Mouse (Mus musculus): ENCODE results near the gene D130052B06Rik. TPM values are rescaled to one million over a fixed set of nuclear protein-coding genes. Genes with fewer than 3 reads are reported as not detected.

D130052B06Rik gene
- total RNA-seq, 2 experiments from 2014 or later, result not detected

DNA sequence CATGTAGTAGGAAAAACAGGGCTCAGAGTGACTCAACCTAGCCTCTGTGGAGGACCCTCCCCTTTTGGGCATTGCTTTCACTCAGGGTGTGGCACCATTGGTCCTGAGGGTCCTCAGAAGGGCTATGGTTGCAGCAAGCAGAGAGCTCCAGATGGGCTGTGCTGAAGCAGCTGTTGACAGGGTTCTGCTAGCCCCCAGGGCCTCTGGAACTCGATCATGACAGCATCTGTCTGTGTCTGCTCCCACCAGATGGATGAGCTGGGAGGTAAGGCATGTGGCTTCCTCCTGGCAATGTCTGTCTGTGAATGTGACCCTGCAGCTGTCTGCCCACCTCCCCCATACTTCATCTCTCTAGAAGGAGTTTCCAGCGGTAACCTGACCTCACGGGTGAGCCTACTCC is 8.7 kb downstream of the D130052B06Rik start:
- DNase-seq, result no peak
- Histone ChIP-seq H3K4me3 (no peak overlapping the region), H3K27ac (no peak overlapping the region)
- intact Hi-C loops (cut with DNase I), result no loop called here
- TF ChIP-seq CTCF (IDR thresholded peaks at IDR 0.05), result no peak

DNA sequence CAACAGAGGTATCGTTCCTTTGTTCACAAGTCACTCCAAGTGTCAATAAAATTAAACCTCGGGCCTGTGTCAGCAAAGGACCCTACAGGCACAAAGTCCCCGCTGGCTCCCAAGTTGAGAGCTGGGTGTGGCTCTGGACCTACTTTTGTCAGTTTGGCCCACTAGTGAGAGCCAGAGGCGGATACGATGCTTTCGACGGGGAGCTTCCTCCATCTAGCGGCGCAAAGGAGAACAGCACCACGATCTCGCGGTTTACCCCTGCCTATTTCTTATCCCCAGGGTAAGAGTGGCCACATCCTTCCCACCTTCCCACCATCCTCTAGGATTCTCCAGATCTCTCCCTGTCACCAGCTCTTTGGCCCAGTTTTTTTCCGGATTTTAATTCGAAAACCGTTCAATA is 15.1 kb downstream of the D130052B06Rik start:
- H3K27ac ChIP-seq, result no peak overlapping the region
- intact Hi-C loops (cut with DNase I), result loop anchor here (2.0 kb wide), 2 partner anchors 43 to 437 kb away; no protein-coding TSS in a partner anchor
- H3K4me3 ChIP-seq, result no peak overlapping the region
- peak; percentile 89 for TF ChIP-seq CTCF (IDR thresholded peaks at IDR 0.05)
- DNase-seq, result peak; percentile 61

DNA sequence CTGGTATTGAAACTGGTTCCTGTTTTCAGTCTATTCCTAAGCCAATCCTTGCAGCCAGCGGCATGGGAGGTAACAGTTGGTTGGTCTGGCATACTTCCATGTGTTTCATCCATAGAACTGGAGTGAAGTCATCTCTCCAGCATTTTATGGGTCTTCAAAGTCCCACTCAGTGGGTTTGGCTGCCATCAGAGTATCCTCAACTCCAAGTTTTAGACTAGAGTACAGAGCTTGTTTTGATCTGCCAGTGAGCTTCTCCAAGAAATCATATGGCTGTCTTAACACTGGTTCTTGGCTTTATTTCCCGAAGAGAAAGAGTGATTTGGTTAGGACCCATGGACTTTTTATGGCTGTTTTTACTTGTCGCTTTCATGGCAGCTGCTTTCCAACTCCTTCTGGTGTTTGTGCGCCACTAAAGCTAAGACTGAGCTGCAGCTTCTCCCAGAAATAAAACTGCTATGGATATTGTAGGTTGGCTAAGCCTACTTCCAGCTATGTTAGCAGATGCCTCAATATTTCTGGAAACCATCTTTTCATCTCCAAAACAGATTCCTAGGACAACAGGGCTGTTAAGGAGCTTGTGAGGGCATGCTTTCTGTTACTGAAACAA is 28.1 kb downstream of the D130052B06Rik start:
- intact Hi-C loops (cut with DNase I), result no loop called here
- no peak for TF ChIP-seq CTCF (IDR thresholded peaks at IDR 0.05)
- no peak overlapping the region for H3K27ac ChIP-seq
- no peak for DNase-seq
- no peak overlapping the region for H3K4me3 ChIP-seq

DNA sequence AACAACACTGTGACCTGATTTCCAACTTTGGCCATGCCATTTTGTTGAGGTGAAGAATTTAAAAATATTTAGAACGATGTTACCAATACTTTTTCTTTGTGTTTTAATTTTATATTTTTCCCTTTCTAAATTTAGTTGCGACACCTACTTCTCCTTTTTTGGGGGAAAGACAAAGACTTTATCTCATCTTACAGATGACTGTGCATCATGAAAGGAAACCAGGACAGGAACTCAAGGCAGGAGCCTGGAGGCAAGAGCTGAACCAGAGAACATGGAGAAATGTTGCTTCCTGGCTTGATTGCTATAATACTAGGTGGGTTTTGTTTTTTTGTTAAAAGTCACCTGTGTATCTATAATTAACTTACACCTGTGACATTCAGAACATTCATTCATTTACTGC is 38.0 kb downstream of the D130052B06Rik start:
- H3K4me3 ChIP-seq, result no peak overlapping the region
- intact Hi-C loops (cut with DNase I), result no loop called here
- no peak for TF ChIP-seq CTCF (IDR thresholded peaks at IDR 0.05)
- no peak for DNase-seq
- no peak overlapping the region for H3K27ac ChIP-seq

DNA sequence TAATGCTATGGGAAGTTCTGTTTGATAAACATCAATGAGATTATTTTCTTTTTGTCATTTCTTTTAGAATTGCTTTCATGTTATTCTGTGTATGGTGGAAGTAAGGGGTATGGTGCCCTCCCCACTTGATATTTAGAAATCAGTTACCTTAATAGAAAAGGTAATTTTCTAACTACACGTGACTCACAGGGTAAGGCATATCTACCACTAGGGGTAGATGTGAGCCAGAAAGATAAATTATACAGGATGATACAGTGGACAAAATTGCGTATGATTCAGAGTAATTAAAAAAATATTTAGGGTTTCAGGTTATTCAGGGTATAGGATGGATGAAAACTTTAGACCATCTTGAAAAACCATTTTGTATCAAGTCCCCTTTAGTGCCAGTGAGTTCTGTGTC is 50.3 kb downstream of the D130052B06Rik start:
- intact Hi-C loops (cut with DNase I), result no loop called here

DNA sequence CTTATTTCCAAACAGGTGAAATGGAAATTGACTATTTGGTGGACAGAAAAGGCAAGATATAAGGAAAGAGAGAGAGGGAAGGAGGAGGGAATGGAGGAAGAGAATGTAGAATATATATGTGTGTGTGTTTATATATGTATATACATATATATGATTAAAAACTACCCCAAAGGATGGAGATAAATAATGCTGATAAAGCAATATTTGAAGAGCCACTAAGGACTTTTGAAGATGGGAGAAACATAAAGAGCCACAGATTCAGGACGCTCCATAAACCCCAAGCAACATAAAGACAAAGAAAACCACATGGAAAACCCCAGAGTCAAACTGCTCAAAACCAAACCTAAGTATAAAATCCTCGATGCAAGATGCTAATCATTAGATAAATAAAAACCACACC is 55.4 kb downstream of the D130052B06Rik start:
- DNase-seq, result no peak
- H3K27ac ChIP-seq, result no peak overlapping the region
- TF ChIP-seq CTCF (IDR thresholded peaks at IDR 0.05), result no peak
- intact Hi-C loops (cut with DNase I), result no loop called here
- no peak overlapping the region for H3K4me3 ChIP-seq

More for the DNA sequence above, 50.3 kb downstream of the D130052B06Rik start:
- Histone ChIP-seq H3K27ac (no peak overlapping the region), H3K4me3 (no peak overlapping the region)
- no peak for TF ChIP-seq CTCF (IDR thresholded peaks at IDR 0.05)
- DNase-seq, result no peak

DNA sequence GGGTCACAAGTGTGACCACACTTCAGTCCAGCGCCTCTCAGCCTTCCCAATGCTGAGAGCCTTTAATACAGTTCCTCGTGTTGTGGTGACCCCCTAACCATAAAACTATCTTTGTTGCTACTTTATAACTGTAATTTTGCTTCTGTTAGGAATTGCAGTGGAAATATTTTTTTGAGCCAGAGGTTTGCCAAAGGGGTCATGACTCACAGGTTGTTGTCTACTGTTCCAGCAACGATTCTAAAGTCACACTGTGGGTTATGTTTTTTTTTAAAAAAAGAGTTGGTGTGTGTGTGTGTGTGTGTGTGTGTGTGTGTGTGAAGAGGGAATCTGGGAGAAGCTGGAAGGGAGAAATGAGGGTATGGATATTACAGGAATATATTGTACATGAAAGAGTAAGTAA is 56.1 kb downstream of the D130052B06Rik start:
- Histone ChIP-seq H3K27ac (no peak overlapping the region), H3K4me3 (no peak overlapping the region)
- TF ChIP-seq CTCF (IDR thresholded peaks at IDR 0.05), result no peak
- DNase-seq, result no peak
- intact Hi-C loops (cut with DNase I), result no loop called here

DNA sequence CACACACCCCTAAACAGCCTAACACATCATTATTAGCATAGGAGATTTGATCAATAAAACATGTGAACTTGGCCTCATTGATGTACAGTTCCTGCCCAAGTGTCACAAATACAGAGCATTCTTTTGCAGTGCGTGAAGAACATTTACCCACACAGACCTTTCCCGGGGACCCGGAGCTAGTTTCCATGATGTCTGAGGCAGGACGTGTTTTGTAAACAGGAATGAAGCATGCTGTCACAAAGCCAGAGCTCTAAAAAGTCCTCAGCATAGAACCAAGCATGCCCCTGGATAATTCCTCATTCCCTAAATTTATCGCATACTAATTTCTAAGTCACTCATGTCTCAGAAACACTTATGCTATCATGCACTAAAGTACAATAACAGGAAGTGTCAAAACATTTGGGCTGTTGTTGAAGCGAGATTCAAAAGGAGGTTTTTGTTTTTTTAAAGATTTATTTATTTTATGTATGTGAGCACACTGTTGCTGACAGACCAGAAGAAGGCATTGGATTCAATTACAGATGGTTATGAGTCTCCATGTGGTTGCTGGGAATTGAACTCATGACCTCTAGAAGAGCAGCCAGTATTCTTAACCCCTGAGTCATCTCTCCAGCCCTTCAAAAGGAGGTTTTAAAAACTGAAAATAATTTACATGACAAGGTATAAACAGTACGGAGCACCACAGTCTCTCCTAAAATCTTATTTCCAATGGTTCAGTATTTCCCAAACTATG is 56.9 kb downstream of the D130052B06Rik start:
- Histone ChIP-seq H3K27ac (no peak overlapping the region), H3K4me3 (no peak overlapping the region)
- intact Hi-C loops (cut with DNase I), result no loop called here
- no peak for TF ChIP-seq CTCF (IDR thresholded peaks at IDR 0.05)
- DNase-seq, result no peak

DNA sequence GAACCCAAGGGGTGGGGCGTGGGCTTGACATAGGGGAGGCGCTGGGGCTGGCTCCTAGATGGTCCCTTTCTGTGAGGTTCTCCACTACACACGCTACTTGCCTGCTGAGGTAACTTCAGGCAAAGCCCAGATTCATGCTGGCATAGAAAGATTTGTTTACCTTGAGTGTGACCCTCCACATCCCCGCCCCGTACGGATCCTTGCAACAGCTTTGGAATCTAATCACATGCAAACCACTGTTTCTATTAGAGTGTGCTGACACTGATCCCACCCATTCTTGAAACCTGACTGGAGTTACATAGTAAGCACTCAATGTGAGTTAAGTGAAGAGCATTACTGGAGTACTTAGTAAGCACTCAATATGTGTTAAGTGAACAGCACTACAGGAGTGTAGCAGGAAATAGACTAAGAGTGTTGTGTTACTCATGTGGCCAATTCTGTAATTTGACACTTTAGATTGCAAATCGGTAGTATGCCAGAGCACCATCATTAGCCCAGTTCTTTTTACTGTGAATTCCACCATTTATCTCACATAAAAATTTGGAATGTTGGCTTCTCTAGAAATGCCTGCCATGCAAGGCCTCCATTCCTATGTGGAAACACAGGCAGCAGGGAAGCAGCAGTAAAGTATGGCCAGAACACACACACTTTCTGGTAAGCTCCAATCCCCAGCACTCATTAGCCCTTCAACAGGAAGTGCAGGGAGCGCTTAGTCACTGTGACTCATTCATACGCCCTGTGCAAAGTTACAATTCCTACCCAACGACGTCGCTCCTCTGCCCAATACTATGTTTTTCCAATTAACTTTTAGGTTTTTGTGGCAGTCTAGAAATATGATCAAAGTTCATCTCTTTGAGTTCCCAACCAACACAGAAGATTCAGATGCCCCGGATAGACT is 61.2 kb downstream of the D130052B06Rik start:
- Histone ChIP-seq H3K4me3 (no peak overlapping the region), H3K27ac (no peak overlapping the region)
- TF ChIP-seq CTCF (IDR thresholded peaks at IDR 0.05), result no peak
- intact Hi-C loops (cut with DNase I), result no loop called here
- no peak for DNase-seq

DNA sequence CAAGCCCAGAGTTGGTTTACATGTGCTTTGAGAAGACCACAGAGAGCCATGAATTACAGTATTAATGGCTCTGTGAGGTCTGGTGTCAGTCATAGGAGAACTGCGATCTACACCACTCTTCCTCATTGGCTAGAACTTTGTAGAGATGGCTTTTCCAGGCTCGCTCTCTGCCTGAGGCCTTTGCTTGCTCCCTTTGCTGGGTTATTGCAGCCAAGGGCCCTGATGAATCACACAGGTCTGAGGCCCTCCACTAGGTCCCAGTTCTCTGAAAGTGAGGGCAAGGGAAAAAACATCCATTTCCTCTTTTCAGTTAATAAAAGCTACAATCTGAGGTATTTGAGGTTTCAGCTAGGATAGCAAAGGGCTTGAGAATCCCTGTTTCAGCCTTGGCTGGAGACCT is 64.5 kb downstream of the D130052B06Rik start:
- intact Hi-C loops (cut with DNase I), result no loop called here
- Histone ChIP-seq H3K4me3 (no peak overlapping the region), H3K27ac (no peak overlapping the region)
- no peak for TF ChIP-seq CTCF (IDR thresholded peaks at IDR 0.05)
- no peak for DNase-seq

DNA sequence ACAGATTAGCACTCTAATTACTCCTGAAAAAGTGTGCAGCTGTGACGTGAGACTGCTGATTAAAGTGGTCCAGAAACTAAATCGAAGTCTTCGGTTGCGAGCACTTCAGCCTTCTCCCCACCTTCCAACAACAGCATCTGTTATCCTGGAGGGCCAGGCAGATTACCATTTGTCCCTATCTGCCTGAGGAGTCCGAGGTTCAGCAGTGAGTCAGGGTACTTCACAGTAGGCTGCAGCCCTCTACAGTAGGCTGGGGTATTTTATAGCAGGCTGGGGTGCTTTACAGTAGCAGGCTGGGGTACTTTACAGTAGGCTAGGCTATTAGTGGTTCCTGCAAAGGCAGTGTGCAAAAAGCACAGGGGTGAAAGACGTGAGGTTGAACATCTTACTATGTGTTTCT is 69.3 kb downstream of the D130052B06Rik start:
- no peak for TF ChIP-seq CTCF (IDR thresholded peaks at IDR 0.05)
- H3K27ac ChIP-seq, result no peak overlapping the region
- intact Hi-C loops (cut with DNase I), result no loop called here

DNA sequence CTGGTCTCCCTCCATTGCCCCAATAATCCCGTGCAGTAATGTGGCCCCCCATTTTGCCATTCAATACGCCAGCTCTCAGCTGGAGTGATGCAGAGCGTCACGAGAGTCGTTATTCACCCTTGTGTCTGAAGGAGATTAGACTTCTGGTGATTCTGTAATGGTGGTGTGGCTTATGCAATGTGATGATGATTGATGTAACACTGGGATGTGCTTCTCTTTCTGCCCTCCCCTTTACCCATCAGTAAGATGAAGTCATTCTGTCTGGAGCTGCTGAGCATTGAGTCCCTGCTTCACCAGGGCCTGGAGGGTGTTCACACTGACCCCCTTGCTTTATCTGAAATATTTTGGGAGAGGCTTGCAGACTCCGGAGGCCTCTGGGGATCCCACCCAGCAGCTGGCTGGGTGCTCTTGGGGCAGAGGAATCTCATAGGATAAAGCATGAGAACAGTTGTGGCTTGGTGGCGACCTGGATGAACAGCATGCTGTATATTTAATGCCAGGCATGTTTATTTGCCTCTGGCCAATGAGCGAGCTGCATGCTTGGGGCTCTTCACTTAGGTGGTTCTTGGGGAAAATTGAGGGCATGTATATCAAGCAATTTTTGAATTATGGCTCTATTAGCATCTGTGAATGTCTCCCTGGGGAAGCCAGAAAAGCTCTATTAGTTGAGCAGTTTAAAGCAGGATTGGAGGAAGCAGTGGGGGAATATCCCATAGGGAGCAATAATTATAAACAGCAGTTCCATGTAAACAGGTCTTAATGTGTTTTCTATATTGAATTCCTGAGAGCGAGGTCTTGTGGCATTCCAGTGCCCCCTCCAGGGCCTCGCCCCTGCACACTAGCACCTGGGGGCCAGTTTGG is 71.2 kb downstream of the D130052B06Rik start:
- Histone ChIP-seq H3K27ac (no peak overlapping the region), H3K4me3 (no peak overlapping the region)
- TF ChIP-seq CTCF (IDR thresholded peaks at IDR 0.05), result no peak
- DNase-seq, result no peak
- intact Hi-C loops (cut with DNase I), result no loop called here

More for the DNA sequence above, 69.3 kb downstream of the D130052B06Rik start:
- H3K4me3 ChIP-seq, result no peak overlapping the region
- no peak for DNase-seq

Other genes with a start within 250 kb of the D130052B06Rik start
- gene Ranbp17, start 85.6 kb upstream of the D130052B06Rik start, total RNA-seq (2021), result under 1 TPM; 0.31 to 0.64 TPM
- not detected for gene Gabrp, start 20.3 kb upstream of the D130052B06Rik start, total RNA-seq (2021)

All from gastrocnemius, adult 2 months (tissue).